Mouse (Mus musculus) hindbrain, embryonic 14.5 days (tissue): ENCODE data around the gene Atxn1. TPM values are rescaled to one million over a fixed set of nuclear protein-coding genes. Genes with fewer than 3 reads are reported as not detected.

Experiments
- ATAC-seq: fragments of 200-750 bp; cut with Nextera tagmentation; 2 replicates; pipeline ENCODE4 v1.8.0; 2017; ENCODE audit warnings: moderate number of reproducible peaks, mild to moderate bottlenecking, moderate TSS enrichment, moderate library complexity; ENCODE audit not compliant: low FRiP score
- DNase-seq: peaks from one replicate; pipeline ENCODE4 v3.0.0-alpha.2; 2015; ENCODE audit warnings: low spot score
- H3K27ac ChIP-seq: fragments of 300-500 bp; sonication (generic); 2 replicates; pipeline ENCODE4 v1.5.1; 2014; ENCODE audit warnings: mild to moderate bottlenecking, moderate library complexity
- H3K27me3 ChIP-seq: fragments of 300-500 bp; sonication (generic); 2 replicates; pipeline ENCODE4 v1.6.1; 2014; ENCODE audit warnings: mild to moderate bottlenecking, low read length, mixed read lengths; ENCODE audit not compliant: control insufficient read depth, insufficient read depth
- H3K36me3 ChIP-seq: fragments of 300-500 bp; sonication (generic); replicated peaks from 2 replicates; pipeline ENCODE4 v1.6.1; 2014; ENCODE audit not compliant: control insufficient read depth, insufficient read depth
- H3K4me1 ChIP-seq: fragments of 300-500 bp; sonication (generic); replicated peaks from 2 replicates; pipeline ENCODE4 v1.6.1; 2014; ENCODE audit warnings: antibody characterized with exemption, low read length, mixed read lengths; ENCODE audit not compliant: control insufficient read depth, insufficient read depth
- H3K4me2 ChIP-seq: fragments of 300-500 bp; sonication (generic); replicated peaks from 2 replicates; pipeline ENCODE4 v1.6.1; 2014; ENCODE audit warnings: mild to moderate bottlenecking, moderate library complexity
- H3K4me3 ChIP-seq: fragments of 300-500 bp; sonication (generic); replicated peaks from 2 replicates; pipeline ENCODE4 v1.5.1; 2014; ENCODE audit warnings: mild to moderate bottlenecking, low read length
- H3K9ac ChIP-seq: fragments of 300-500 bp; sonication (generic); 2 replicates; pipeline ENCODE4 v1.6.1; 2014
- H3K9me3 ChIP-seq: fragments of 300-500 bp; sonication (generic); 2 replicates; pipeline ENCODE4 v1.6.1; 2016; ENCODE audit warnings: low read length; ENCODE audit not compliant: control insufficient read depth
- WGBS: fragments of 180-500 bp; shearing (Covaris S2); extraction: QIAGEN DNeasy Blood & Tissue Kit; methylation state at CpG from one replicate; pipeline ENCODE4 v1.1.7; 2014; 5-methylcytosine and 5-hydroxymethylcytosine counted together
- polyA plus RNA-seq: library from polyadenylated mRNA; unstranded; fragments of >200 nt; fragmentation: Nextera tagmentation; extraction: Ambion mirVana; gene quantifications from 2 replicates; pipeline ENCODE4 v1.2.1, GENCODE M21; 2014

Atxn1 gene
- polyA plus RNA-seq, 1 experiment from 2014 or later = 8.1 TPM

GRCm38 (mm10) chr13:45802620-45803410, 162.0 kb downstream of the Atxn1 start:
- DNase-seq = no peak
- no peak overlapping the region for H3K27ac ChIP-seq
- WGBS = 94% methylated on average over 15 of the region's 15 CpGs
- H3K4me1 ChIP-seq = peaks cover 7% of the 10 kb centered on the region; the same call in 1 of the 2 replicates
- H3K9ac ChIP-seq = no peak overlapping the region
- ATAC-seq = no peak
- H3K27me3 ChIP-seq = no peaks in the 10 kb centered on the region
- no peaks in the 10 kb centered on the region for H3K36me3 ChIP-seq
- H3K4me2 ChIP-seq = no peak overlapping the region
- no peaks in the 10 kb centered on the region for H3K9me3 ChIP-seq
- no peak overlapping the region for H3K4me3 ChIP-seq

GRCm38 (mm10) chr13:45798248-45798647, 166.6 kb downstream of the Atxn1 start:
- H3K4me1 ChIP-seq = no peaks in the 10 kb centered on the region
- WGBS = 92% methylated on average over 4 of the region's 4 CpGs
- ATAC-seq (no peak), DNase-seq (no peak)
- H3K27me3 ChIP-seq = no peaks in the 10 kb centered on the region
- H3K9ac ChIP-seq = no peak overlapping the region
- no peaks in the 10 kb centered on the region for H3K9me3 ChIP-seq
- no peak overlapping the region for H3K4me3 ChIP-seq
- H3K36me3 ChIP-seq = peaks cover 8% of the 10 kb centered on the region
- no peak overlapping the region for H3K4me2 ChIP-seq
- no peak overlapping the region for H3K27ac ChIP-seq

- DNase-seq (no peak), ATAC-seq (no peak)
- no peaks in the 10 kb centered on the region for H3K27me3 ChIP-seq
- no peaks in the 10 kb centered on the region for H3K9me3 ChIP-seq
- H3K36me3 ChIP-seq = peaks cover 8% of the 10 kb centered on the region
- H3K27ac ChIP-seq = no peak overlapping the region
- H3K4me1 ChIP-seq = no peaks in the 10 kb centered on the region
- WGBS = 91% methylated on average over 6 of the region's 6 CpGs
- no peak overlapping the region for H3K9ac ChIP-seq
- H3K4me2 ChIP-seq = no peak overlapping the region
- no peak overlapping the region for H3K4me3 ChIP-seq
Observed at GRCm38 (mm10) chr13:45797696-45798095, 167.1 kb downstream of the Atxn1 start.

GRCm38 (mm10) chr13:45796286-45796685, 168.5 kb downstream of the Atxn1 start:
- WGBS = 85% methylated on average over 6 of the region's 6 CpGs
- Histone ChIP-seq H3K27ac (no peak overlapping the region), H3K4me2 (no peak overlapping the region), H3K4me1 (no peaks in the 10 kb centered on the region), H3K27me3 (no peaks in the 10 kb centered on the region), H3K9ac (no peak overlapping the region), H3K4me3 (no peak overlapping the region), H3K9me3 (no peaks in the 10 kb centered on the region), H3K36me3 (peaks cover 8% of the 10 kb centered on the region)
- DNase-seq (no peak), ATAC-seq (no peak)

GRCm38 (mm10) chr13:45793796-45794195, 171.0 kb downstream of the Atxn1 start:
- Histone ChIP-seq H3K9ac (no peak overlapping the region), H3K4me3 (no peak overlapping the region), H3K4me1 (no peaks in the 10 kb centered on the region), H3K4me2 (no peak overlapping the region), H3K27me3 (no peaks in the 10 kb centered on the region), H3K36me3 (peaks cover 8% of the 10 kb centered on the region), H3K27ac (no peak overlapping the region), H3K9me3 (no peaks in the 10 kb centered on the region)
- ATAC-seq (no peak), DNase-seq (no peak)
- WGBS = 80% methylated on average over 3 of the region's 3 CpGs

GRCm38 (mm10) chr13:45786409-45786808, 178.4 kb downstream of the Atxn1 start:
- ATAC-seq (no peak), DNase-seq (no peak)
- Histone ChIP-seq H3K27ac (no peak overlapping the region), H3K4me1 (no peaks in the 10 kb centered on the region), H3K9me3 (no peaks in the 10 kb centered on the region), H3K4me2 (no peak overlapping the region), H3K36me3 (no peaks in the 10 kb centered on the region), H3K9ac (no peak overlapping the region), H3K4me3 (no peak overlapping the region), H3K27me3 (no peaks in the 10 kb centered on the region)
- 92% methylated on average over 7 of the region's 7 CpGs for WGBS

- H3K4me3 ChIP-seq = no peak overlapping the region
- H3K9ac ChIP-seq = no peak overlapping the region
- no peaks in the 10 kb centered on the region for H3K36me3 ChIP-seq
- no peaks in the 10 kb centered on the region for H3K9me3 ChIP-seq
- no peak for ATAC-seq
- H3K27me3 ChIP-seq = no peaks in the 10 kb centered on the region
- WGBS = 70% methylated on average over 10 of the region's 10 CpGs
- H3K27ac ChIP-seq = no peak overlapping the region
- DNase-seq = no peak
- H3K4me1 ChIP-seq = no peaks in the 10 kb centered on the region
- H3K4me2 ChIP-seq = no peak overlapping the region
Observed at GRCm38 (mm10) chr13:45783681-45784080, 181.1 kb downstream of the Atxn1 start.

GRCm38 (mm10) chr13:45778750-45779149, 186.1 kb downstream of the Atxn1 start:
- Histone ChIP-seq H3K9ac (no peak overlapping the region), H3K4me2 (no peak overlapping the region), H3K4me1 (0 out of 2 replicates have a peak, but pooled peaks cover 3% of the 10 kb centered on the region), H3K4me3 (no peak overlapping the region), H3K27ac (no peak overlapping the region), H3K36me3 (no peaks in the 10 kb centered on the region), H3K27me3 (no peaks in the 10 kb centered on the region), H3K9me3 (no peaks in the 10 kb centered on the region)
- no peak for DNase-seq
- 90% methylated on average over 5 of the region's 5 CpGs for WGBS
- no peak for ATAC-seq

- Histone ChIP-seq H3K9me3 (no peaks in the 10 kb centered on the region), H3K9ac (no peak overlapping the region), H3K36me3 (no peaks in the 10 kb centered on the region), H3K4me2 (no peak overlapping the region), H3K27me3 (no peaks in the 10 kb centered on the region), H3K4me1 (0 out of 2 replicates have a peak, but pooled peaks cover 3% of the 10 kb centered on the region), H3K4me3 (no peak overlapping the region), H3K27ac (0 out of 2 replicates have a peak overlapping the region, but pooled peaks have one; percentile 58)
- WGBS = 43% methylated on average over 9 of the region's 9 CpGs
- DNase-seq (no peak), ATAC-seq (no peak)
Observed at GRCm38 (mm10) chr13:45778171-45778570, 186.6 kb downstream of the Atxn1 start.
